Mouse (Mus musculus): Measurements from ENCODE around the gene Kank4. TPM values are rescaled to one million over a fixed set of nuclear protein-coding genes. Genes with fewer than 3 reads are reported as not detected.
"Not testable (repeated sequence)": the region's sequence is repeated elsewhere in the genome, so short reads cannot be mapped to it uniquely, and the experiment has no call there.

Kank4 gene
- polyA plus RNA-seq (2017; shearing (Covaris generic)): not detected

GRCm38 (mm10) chr4:98817184-98817911, at the start of gene Kank4:
Gene Kank4, minus strand, starts transcription at chr4:98817537.
- no peak for ATAC-seq

DNA sequence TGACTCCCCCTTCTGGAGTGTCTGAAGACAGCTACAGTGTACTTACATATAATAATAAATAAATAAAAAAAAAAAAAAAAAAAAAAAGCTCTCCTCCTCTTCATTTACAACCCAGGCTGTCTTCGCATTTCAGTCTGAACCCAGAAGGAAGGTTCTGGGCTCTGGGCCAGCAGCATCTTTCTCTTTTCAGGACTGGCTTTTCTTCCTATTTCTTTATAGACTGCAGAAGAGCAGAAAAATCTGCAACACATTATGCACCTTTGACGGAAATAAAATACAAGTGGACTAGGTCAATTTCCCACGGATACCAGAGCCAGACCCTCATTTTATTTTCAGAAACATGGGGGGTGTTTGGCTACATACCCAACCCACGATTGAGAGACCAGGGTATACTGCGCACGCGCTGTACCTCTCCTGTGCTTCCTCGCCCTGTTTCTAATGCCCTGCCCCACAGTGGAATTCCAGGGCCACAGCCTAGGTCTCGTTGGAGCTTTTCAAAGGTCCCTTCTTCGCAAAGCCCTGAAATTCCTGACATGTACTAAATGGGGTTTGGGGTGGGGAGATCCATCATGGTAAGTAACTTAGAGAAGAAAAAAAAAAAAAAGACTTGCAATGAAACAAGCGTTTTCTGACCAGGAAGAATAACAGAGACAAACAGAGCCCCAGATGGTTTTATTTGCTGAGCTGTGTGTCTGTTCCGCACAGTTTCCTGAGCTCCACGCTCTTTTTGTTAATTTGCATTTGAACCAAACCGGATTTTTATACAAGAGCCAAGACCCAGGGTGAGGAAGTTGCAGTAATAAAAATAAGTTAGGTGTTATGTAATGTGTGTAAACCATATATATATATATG, 48.3 kb upstream of the Kank4 start:
- ATAC-seq: no peak

DNA sequence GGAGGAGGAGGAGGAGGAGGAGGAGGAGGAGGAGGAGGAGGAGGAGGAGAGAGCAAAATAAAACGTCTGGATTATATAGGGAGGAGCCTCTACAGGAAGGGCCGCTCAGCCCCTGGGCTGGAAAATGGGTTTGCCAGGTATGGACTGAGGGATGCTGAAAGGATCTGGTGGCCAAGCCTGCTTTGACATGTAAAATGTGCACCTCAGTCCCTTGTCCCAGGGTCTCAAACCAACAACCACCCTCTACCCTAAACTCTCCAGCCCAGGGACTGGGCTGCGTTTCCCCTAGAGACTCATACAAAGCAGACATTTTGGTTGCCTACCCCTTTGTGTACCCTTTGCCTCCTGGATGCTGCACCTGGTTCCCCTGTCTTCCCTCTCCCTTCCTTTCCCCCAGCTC, 47.2 kb upstream of the Kank4 start:
- ATAC-seq: no peak

GRCm38 (mm10) chr4:98864094-98864493, 46.8 kb upstream of the Kank4 start:
- ATAC-seq: no peak

DNA sequence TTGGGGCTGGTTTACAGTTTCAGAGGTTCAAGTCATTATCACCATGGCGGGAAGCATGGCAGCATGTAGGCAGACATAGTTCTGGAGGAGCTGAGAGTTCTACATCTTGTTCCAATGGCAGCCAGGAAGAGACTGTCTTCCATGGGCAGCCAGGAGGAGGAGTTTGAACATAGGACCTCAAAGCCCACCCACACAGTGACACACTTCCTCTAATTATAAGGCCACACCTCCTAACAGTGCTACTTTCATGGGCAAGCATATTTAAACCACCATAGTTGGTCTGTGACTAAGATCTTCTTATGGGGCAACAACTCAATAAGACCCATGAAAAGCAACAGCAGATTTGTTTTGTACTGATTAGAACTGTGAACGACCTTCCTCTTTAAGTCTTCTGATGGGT, 46.1 kb upstream of the Kank4 start:
- no peak for ATAC-seq

- no peak for ATAC-seq
Measured at GRCm38 (mm10) chr4:98858151-98858855, 41.0 kb upstream of the Kank4 start.

- ATAC-seq: no peak
Measured at GRCm38 (mm10) chr4:98857037-98857648, 39.8 kb upstream of the Kank4 start.

DNA sequence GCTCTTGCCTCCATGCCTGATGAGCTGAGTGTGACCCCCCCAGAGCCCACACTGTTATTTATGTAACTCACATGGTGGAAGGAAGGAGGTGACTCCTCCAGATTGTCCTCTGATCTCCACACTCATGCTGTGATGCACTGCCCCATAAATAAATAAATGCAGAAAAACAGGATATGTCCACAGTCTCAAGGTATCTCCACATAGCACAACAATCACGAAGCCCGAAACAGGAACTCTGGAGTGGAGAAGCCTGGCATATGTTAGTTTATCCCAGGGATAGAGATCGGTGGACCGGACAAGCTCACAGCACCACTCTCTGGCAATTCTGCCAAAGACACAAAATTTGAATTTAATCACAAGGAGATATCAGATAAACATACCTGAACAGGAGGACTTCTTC, 36.6 kb upstream of the Kank4 start:
- ATAC-seq: no peak

DNA sequence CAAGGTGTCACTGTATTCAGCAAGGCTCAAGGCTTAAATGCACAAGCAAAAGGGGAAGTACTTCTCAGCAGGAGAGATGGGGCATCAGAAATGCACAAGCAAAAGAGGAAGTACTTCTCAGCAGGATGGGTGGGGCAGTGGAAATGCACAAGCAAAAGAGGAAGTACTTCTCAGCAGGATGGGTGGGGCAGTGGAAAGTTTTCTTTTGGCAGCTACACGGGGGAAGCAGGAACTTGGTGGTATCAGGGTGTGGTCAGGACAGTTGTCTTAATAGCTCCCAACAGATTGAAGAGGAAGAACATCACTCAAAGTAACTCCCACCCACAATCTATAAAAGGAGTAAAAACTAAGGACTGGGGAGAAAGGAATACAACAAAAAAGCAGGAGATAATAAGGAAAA, 33.1 kb upstream of the Kank4 start:
- ATAC-seq: not testable (repeated sequence)

DNA sequence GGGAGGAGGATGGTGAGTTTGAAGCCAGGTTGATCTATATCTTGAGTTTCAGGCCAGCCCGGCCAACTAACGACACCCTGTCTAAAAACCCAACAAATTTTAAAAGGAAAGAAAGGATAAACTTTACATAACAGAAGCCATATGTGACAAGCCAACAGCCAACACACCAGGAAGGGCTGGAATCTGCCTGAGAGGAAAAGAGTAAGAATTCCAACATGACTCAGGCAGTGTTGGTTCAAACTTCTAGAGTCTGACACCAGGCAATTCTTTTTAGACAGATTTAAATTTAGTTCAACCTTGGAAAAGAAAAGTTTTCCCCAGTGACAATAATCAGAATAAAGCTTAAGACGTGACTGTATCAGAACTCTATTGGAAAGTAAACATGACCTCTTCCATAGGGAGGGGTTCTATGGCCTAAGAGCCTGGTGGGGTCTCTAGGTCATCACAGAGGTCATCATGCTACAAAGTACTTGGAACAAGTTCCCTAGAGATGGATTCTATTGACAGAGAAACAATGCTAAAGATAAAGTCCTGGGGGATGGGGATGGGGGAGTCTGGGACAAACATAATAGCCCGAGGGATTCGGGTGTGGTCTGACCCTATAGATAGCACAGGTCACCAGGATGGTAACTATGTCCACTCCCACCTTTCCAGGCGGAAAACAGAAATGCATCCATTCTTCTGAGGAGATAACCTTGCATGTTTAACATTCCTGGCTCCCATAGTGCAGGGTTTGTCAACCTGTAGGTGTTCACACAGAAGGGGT, 30.0 kb upstream of the Kank4 start:
- no peak for ATAC-seq

DNA sequence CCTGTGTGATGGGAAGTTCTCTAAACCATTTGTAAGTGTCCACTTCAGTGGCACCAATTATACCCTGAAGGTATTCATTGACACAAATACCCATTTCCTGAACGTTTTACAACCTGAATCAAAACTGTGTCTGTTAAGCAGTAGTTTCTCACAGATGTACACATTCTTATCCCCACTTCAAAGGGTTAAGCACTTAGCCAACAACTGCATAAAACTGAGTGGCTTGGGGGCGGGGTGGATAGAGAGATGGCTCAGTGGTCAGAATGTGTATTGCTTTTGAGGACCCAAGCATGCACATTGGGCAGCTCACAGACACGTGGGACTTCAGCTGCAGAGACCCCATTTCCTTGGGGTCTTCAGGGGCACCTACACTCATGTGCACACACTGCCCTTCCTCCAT, 29.1 kb upstream of the Kank4 start:
- no peak for ATAC-seq

DNA sequence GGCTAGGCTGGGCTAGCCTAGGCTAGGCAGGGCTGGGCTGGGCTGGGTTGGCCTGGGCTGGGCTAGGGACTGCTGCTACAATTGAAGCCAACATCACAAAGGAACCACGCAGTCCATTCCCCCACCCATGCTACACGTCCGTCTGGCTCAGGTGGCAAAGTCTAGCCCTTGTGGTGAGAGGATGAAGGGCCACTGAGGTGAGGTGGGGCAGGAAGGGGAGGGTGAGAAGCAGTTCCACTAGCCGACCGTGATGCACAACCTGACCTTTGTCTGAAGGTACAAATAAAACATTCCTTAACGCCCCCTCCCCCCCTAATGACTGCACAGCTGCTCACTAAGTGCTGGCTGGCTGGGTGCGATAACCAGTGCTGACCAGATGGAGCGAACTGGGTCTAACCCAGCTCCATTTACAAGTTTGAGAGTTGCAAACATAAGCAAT, 28.4 kb upstream of the Kank4 start:
- ATAC-seq: no peak

DNA sequence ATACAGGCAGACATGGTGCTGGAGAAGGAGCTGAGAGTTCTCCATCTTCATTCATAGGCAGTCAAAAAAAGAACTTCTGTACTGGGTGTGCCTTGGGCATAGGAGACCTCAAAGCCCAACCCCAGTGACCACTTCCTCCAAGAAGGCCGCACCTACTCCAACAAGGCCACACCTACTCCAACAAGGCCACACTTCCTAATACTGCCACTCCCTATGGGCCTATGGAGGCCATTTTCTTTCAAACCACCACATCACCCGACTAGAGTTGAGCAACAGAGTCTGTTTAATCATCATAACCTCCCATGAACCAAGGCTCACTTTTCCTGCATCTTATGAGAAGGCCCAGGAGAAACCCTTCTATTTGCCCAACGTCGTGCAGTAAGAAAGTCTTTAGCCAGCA, 27.9 kb upstream of the Kank4 start:
- no peak for ATAC-seq

DNA sequence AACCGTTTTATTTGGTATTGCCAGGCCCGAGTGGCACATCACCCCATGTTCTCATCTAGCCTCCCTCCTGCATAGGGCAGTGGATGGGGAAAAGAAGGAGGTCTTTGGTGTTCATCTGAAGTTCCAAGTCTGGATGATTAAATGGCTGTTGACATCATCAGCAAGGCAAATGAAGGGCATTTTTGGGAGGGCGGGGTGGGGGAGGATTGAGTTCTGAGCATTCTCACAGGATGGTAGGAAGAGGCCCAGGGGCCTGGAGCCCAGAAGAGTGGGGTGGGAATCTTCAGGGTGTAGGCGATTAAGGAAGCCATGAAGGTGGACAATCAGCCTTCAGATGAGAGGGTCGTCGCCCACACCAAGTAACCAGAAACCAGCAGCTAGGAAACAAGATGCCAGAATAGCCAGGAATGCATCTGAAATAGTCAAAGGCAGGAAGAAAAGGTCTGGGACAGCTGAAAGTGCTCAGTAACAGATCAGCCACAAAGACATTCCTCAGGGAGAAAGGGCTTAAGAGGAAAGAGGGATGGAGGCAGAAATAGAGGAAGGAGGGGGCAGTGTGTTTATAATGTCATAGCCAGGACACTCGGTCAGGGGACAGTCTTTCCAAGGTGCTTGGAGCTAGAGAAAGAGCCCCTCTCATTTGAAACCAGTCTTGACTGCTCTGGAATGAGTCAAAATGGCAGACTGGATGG, 26.7 kb upstream of the Kank4 start:
- no peak for ATAC-seq

GRCm38 (mm10) chr4:98841251-98841650, 23.9 kb upstream of the Kank4 start:
- ATAC-seq: not testable (repeated sequence)

DNA sequence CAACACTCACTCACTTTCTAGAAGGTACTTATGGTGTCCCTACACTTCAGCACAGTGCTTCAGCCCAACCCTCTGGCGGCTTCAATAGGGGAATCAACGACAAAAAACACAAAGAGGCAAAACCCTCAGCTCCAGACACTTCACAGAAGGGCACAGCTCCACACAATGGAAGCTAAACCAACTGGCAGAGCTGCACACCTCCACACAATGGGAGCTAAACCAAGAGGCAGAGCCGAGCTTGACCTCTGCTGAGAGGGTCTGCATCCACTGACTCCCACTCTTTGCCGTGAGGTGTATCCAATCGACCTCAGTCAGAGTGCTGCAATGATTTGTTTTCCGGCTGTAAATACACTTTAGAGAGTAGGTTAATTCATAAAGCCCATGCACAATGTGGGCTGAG, 23.2 kb upstream of the Kank4 start:
- ATAC-seq: no peak

DNA sequence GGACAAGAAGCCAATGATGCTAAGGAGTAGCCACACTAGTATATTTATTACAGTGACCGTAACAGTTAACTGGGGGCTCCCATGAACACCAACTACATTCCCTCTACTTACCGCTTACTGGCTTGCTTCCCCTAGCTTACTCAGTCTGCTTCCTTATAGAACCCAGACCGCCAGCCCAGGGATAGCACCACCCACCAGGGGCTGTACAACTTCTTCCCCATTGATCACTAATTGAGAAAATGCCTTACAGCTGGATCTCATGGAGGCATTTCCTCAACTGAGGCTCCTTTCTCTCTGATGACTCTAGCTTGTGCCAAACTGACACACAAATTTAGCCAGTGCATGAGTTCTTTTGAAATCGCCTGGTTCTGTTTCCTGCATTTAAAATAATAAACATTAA, 21.6 kb upstream of the Kank4 start:
- no peak for ATAC-seq

DNA sequence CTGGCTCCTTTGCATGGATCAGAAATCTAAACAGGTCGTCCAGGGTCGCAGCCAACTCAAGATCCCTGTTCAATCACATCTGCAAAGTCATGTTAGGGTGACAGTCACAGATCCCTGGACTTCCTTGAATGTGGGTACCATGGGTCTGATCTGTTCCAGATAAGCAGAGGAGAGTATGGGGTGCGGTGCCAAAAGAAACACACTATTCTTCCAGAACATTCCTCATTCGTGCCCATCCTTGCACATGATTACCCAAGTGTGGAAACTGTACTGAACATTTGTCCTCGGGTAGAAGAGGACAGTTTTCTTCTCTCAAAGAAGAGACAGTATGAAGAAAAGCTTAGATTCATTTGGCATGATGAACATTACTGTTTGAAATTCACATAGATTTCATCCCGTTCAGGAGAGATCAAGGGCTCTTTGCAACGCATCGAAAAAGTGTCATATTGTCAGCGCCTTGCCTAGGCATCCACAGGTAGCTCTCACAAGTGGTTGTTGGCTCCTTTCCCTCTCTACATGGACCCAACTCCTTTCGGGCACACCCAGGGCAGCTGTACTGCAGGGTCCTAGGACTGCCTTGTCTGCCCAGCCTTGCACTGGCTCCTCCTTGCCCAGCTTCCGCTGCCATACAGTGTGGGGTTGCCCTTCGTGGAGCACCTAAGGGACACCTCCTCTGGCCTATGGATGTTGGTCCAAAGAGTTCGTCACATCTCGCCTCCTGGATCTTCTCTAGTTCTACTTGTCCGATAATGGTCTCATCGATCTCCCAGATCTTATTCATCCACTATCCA, 20.6 kb upstream of the Kank4 start:
- ATAC-seq: no peak

- ATAC-seq: no peak
Measured at GRCm38 (mm10) chr4:98836519-98836918, 19.2 kb upstream of the Kank4 start.

GRCm38 (mm10) chr4:98834782-98835181, 17.4 kb upstream of the Kank4 start:
- no peak for ATAC-seq

DNA sequence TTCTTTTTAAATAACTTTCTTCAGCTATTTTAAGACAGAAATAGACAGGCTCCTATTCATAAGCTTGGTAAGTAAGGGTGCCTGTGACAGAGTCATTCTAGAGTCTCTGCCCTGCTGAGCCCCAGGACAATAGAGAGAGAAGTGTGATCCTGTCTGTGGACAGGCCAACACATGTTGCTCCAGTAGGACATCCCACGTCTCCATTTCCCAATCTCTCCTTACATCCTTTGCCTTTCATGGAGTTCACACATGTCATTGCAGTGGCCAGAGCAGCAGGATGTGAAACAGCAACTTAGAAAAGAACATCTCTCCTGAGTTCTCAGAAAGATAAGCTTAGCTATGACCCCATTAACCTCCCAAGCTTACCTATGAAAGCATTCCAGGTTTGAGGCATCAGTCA, 14.4 kb upstream of the Kank4 start:
- ATAC-seq: no peak
